Mouse (Mus musculus): ENCODE data around the gene Kif9. TPM values are rescaled to one million over a fixed set of nuclear protein-coding genes. Genes with fewer than 3 reads are reported as not detected.
A peak's percentile ranks its signal among the peaks of the same experiment; 100 is the strongest.

Kif9 gene
- polyA plus RNA-seq (2016; fragmentation: Nextera tagmentation; extraction: Ambion mirVana), result 1.4 and 1.7 TPM in 2 replicates

DNA sequence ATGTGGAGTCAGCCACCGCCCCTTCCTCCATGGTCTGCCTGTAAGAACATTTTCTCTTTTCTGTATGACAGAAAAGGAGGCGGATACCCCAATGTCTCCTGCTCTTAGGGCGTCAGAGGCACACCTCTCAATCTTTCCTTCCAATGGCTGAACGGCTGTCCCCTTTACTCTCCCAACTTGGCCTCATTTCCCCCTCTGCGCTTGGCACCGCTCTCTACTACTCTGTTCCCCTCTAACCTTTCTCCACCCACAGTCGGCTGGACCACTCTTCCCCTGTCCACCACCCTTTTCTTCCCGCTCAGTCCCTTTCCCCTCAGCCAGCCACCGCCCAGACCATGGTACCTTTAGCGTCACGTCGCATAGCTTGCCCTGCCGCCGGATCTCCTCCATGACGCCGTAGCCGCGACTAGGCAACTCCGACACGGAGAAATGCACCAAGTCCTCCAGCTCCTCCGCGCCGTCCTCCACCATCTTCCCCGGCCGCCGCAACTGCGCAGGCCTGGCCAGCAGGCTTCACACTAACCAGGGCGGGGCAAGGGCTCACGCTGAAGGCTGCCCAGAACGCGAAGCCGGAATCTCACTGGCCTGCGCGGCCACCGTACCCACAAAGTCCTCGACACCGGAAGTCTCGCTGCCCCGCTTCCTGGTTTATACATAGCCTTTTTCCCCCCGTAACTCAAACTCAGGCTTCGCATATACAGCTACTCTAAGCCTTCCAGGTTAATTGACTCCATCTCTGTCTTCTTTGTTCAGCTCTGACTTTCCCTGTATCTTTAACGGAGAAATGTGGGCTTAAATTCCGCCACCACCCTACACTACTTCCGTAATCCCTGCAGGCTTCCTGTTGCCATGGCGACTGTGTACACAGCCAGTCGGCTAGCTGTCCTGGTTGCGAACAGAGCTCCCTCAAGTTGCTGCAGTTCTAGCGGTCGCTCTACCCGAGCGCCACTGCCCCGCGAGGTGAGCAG lies at the start of gene Kif9, which contains the start of gene Klhl18:
Gene Kif9, plus strand, starts transcription at position 835 of the 968 bp plus-strand sequence.
Gene Klhl18, minus strand, starts transcription at position 571 of the 968 bp plus-strand sequence.
- Histone ChIP-seq H3K4me3 (peak within 1 kb of the TSS; percentile 70), H3K9me3 (no peaks in the 10 kb centered on the region), H3K4me1 (peaks cover 12% of the 10 kb centered on the region), H3K9ac (replicated peaks) (peak within 1 kb of the TSS; percentile 66), H3K27me3 (peaks cover 17% of the 10 kb centered on the region), H3K27ac (replicated peaks) (peak within 1 kb of the TSS; percentile 81), H3K4me2 (replicated peaks) (peak within 1 kb of the TSS; percentile 81), H3K36me3 (peaks cover 3% of the 10 kb centered on the region; the same call in 1 of the 2 replicates)
- peak; percentile 99 for ATAC-seq (ENCODE audit: low FRiP score, low read depth)
- under 1% methylated on average over 53 of the region's 53 CpGs for WGBS

DNA sequence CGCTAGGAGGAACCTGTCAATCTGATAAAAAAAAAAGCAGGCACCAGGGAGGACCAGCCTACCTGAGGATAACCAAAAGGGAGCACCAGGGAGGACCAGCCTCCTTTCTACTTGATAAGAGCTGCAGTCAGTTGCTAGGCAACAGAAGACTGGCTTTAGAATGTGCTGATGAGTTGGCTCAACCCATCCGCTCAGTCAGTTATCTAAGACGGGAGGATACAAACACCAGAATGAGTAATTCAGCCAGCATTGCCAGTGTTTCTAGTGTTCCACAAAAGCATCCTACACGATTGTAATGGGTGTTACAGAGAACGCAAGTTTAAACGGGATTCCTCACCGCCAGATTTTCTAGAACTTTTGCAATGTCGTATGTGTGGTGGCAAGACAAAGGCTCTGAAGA lies 45.5 kb upstream of the Kif9 start:
- no peaks in the 10 kb centered on the region for H3K27me3 ChIP-seq
- no peak overlapping the region for H3K9ac ChIP-seq (replicated peaks)
- no peaks in the 10 kb centered on the region for H3K9me3 ChIP-seq
- ATAC-seq (ENCODE audit: low FRiP score, low read depth), result no peak
- no peak overlapping the region for H3K4me2 ChIP-seq (replicated peaks)
- H3K4me1 ChIP-seq, result no peaks in the 10 kb centered on the region
- H3K4me3 ChIP-seq, result no peak overlapping the region
- 77% methylated on average over 8 of the region's 8 CpGs for WGBS
- peaks cover 51% of the 10 kb centered on the region for H3K36me3 ChIP-seq
- H3K27ac ChIP-seq (replicated peaks), result no peak overlapping the region

- Histone ChIP-seq H3K4me3 (no peak overlapping the region), H3K27ac (replicated peaks) (no peak overlapping the region), H3K9me3 (no peaks in the 10 kb centered on the region), H3K36me3 (peaks cover 58% of the 10 kb centered on the region), H3K9ac (replicated peaks) (no peak overlapping the region), H3K4me1 (no peaks in the 10 kb centered on the region), H3K27me3 (no peaks in the 10 kb centered on the region), H3K4me2 (replicated peaks) (no peak overlapping the region)
- 84% methylated on average over 2 of the region's 2 CpGs for WGBS
- ATAC-seq (ENCODE audit: low FRiP score, low read depth), result no peak
Observed at GRCm38 (mm10) chr9:110433045-110433444, 43.7 kb upstream of the Kif9 start.

GRCm38 (mm10) chr9:110436041-110436440 lies 40.7 kb upstream of the Kif9 start:
- no peak overlapping the region for H3K9ac ChIP-seq (replicated peaks)
- H3K9me3 ChIP-seq, result no peaks in the 10 kb centered on the region
- no peak overlapping the region for H3K4me3 ChIP-seq
- no peak overlapping the region for H3K4me2 ChIP-seq (replicated peaks)
- H3K27ac ChIP-seq (replicated peaks), result no peak overlapping the region
- no peak for ATAC-seq (ENCODE audit: low FRiP score, low read depth)
- 96% methylated on average over 11 of the region's 11 CpGs for WGBS
- no peaks in the 10 kb centered on the region for H3K27me3 ChIP-seq
- H3K4me1 ChIP-seq, result no peaks in the 10 kb centered on the region
- H3K36me3 ChIP-seq, result peaks cover 40% of the 10 kb centered on the region

GRCm38 (mm10) chr9:110440049-110440448 lies 36.7 kb upstream of the Kif9 start:
- Histone ChIP-seq H3K27ac (replicated peaks) (no peak overlapping the region), H3K36me3 (peaks cover 35% of the 10 kb centered on the region), H3K9ac (replicated peaks) (no peak overlapping the region), H3K27me3 (no peaks in the 10 kb centered on the region), H3K4me1 (no peaks in the 10 kb centered on the region), H3K9me3 (no peaks in the 10 kb centered on the region), H3K4me2 (replicated peaks) (no peak overlapping the region), H3K4me3 (no peak overlapping the region)
- WGBS, result 82% methylated on average over 2 of the region's 5 CpGs
- no peak for ATAC-seq (ENCODE audit: low FRiP score, low read depth)

- peaks cover 30% of the 10 kb centered on the region for H3K36me3 ChIP-seq
- no peaks in the 10 kb centered on the region for H3K27me3 ChIP-seq
- no peak overlapping the region for H3K27ac ChIP-seq (replicated peaks)
- WGBS, result 93% methylated on average over 6 of the region's 6 CpGs
- H3K4me2 ChIP-seq (replicated peaks), result no peak overlapping the region
- no peaks in the 10 kb centered on the region for H3K4me1 ChIP-seq
- H3K9ac ChIP-seq (replicated peaks), result no peak overlapping the region
- H3K4me3 ChIP-seq, result no peak overlapping the region
- no peaks in the 10 kb centered on the region for H3K9me3 ChIP-seq
- no peak for ATAC-seq (ENCODE audit: low FRiP score, low read depth)
Observed at GRCm38 (mm10) chr9:110440559-110440958, 36.2 kb upstream of the Kif9 start.

- WGBS, result 82% methylated on average over 15 of the region's 15 CpGs
- Histone ChIP-seq H3K9ac (replicated peaks) (no peak overlapping the region), H3K4me2 (replicated peaks) (no peak overlapping the region), H3K4me3 (no peak overlapping the region), H3K27ac (replicated peaks) (no peak overlapping the region), H3K9me3 (no peaks in the 10 kb centered on the region), H3K27me3 (no peaks in the 10 kb centered on the region), H3K4me1 (peaks cover 3% of the 10 kb centered on the region; the same call in 1 of the 2 replicates), H3K36me3 (peaks cover 17% of the 10 kb centered on the region)
- ATAC-seq (ENCODE audit: low FRiP score, low read depth), result no peak
Observed at GRCm38 (mm10) chr9:110448356-110448755, 28.4 kb upstream of the Kif9 start.

- no peak overlapping the region for H3K9ac ChIP-seq (replicated peaks)
- WGBS, result 26% methylated on average over 11 of the region's 11 CpGs
- H3K4me2 ChIP-seq (replicated peaks), result no peak overlapping the region
- H3K36me3 ChIP-seq, result peaks cover 13% of the 10 kb centered on the region
- H3K27ac ChIP-seq (replicated peaks), result no peak overlapping the region
- H3K4me3 ChIP-seq, result no peak overlapping the region
- ATAC-seq (ENCODE audit: low FRiP score, low read depth), result peak; percentile 68
- peaks cover 3% of the 10 kb centered on the region; the same call in 1 of the 2 replicates for H3K4me1 ChIP-seq
- H3K9me3 ChIP-seq, result no peaks in the 10 kb centered on the region
- no peaks in the 10 kb centered on the region for H3K27me3 ChIP-seq
Observed at GRCm38 (mm10) chr9:110448857-110449617, 27.7 kb upstream of the Kif9 start.

- no peaks in the 10 kb centered on the region for H3K9me3 ChIP-seq
- H3K27me3 ChIP-seq, result no peaks in the 10 kb centered on the region
- no peak overlapping the region for H3K9ac ChIP-seq (replicated peaks)
- no peak overlapping the region for H3K27ac ChIP-seq (replicated peaks)
- H3K36me3 ChIP-seq, result peaks cover 9% of the 10 kb centered on the region
- WGBS, result 86% methylated on average over 3 of the region's 3 CpGs
- H3K4me2 ChIP-seq (replicated peaks), result no peak overlapping the region
- ATAC-seq (ENCODE audit: low FRiP score, low read depth), result no peak
- no peak overlapping the region for H3K4me3 ChIP-seq
- peaks cover 3% of the 10 kb centered on the region; the same call in 1 of the 2 replicates for H3K4me1 ChIP-seq
Observed at GRCm38 (mm10) chr9:110452523-110452922, 24.2 kb upstream of the Kif9 start.

GRCm38 (mm10) chr9:110457926-110458325 lies 18.8 kb upstream of the Kif9 start:
- no peak overlapping the region for H3K4me2 ChIP-seq (replicated peaks)
- H3K27me3 ChIP-seq, result no peaks in the 10 kb centered on the region
- H3K4me3 ChIP-seq, result no peak overlapping the region
- H3K27ac ChIP-seq (replicated peaks), result no peak overlapping the region
- no peak for ATAC-seq (ENCODE audit: low FRiP score, low read depth)
- 70% methylated on average over 3 of the region's 3 CpGs for WGBS
- no peak overlapping the region for H3K9ac ChIP-seq (replicated peaks)
- no peaks in the 10 kb centered on the region for H3K9me3 ChIP-seq
- peaks cover 4% of the 10 kb centered on the region for H3K36me3 ChIP-seq
- no peaks in the 10 kb centered on the region for H3K4me1 ChIP-seq

GRCm38 (mm10) chr9:110459145-110459727 lies 17.5 kb upstream of the Kif9 start:
- Histone ChIP-seq H3K9me3 (no peaks in the 10 kb centered on the region), H3K4me1 (no peaks in the 10 kb centered on the region), H3K27me3 (no peaks in the 10 kb centered on the region), H3K4me3 (no peak overlapping the region), H3K9ac (replicated peaks) (no peak overlapping the region), H3K27ac (replicated peaks) (no peak overlapping the region), H3K4me2 (replicated peaks) (no peak overlapping the region), H3K36me3 (peaks cover 4% of the 10 kb centered on the region)
- ATAC-seq (ENCODE audit: low FRiP score, low read depth), result no peak
- WGBS, result 75% methylated on average over 2 of the region's 2 CpGs
